Mouse (Mus musculus) liver, embryonic 11.5 days (tissue): ENCODE results near the gene Olfr111. TPM values are rescaled to one million over a fixed set of nuclear protein-coding genes. Genes with fewer than 3 reads are reported as not detected.

ENCODE experiments used
- ATAC-seq: fragments of 200-750 bp; cut with Nextera tagmentation; replicated peaks from 2 replicates; pipeline ENCODE4 v1.8.0; 2017; ENCODE audit warnings: moderate number of reproducible peaks, mild to moderate bottlenecking, moderate TSS enrichment, moderate library complexity; ENCODE audit not compliant: low FRiP score
- DNase-seq: peaks from one replicate; pipeline ENCODE4 v3.0.0-alpha.2; 2017; ENCODE audit warnings: low spot score
- H3K27ac ChIP-seq: fragments of 300-500 bp; sonication (generic); 2 replicates; pipeline ENCODE4 v1.5.1; 2014; ENCODE audit warnings: mild to moderate bottlenecking, low read depth, low read length, control low read depth
- H3K27me3 ChIP-seq: fragments of 300-500 bp; sonication (generic); replicated peaks from 2 replicates; pipeline ENCODE4 v1.6.1; 2014; ENCODE audit warnings: low read length, mixed read lengths; ENCODE audit not compliant: control insufficient read depth, insufficient read depth
- H3K36me3 ChIP-seq: fragments of 300-500 bp; sonication (generic); 2 replicates; pipeline ENCODE4 v1.6.1; 2014; ENCODE audit warnings: mild to moderate bottlenecking, low read length, moderate library complexity, mixed read lengths; ENCODE audit not compliant: control insufficient read depth, insufficient read depth
- H3K4me1 ChIP-seq: fragments of 300-500 bp; sonication (generic); replicated peaks from 2 replicates; pipeline ENCODE4 v1.6.1; 2014; ENCODE audit warnings: low read length, mixed read lengths; ENCODE audit not compliant: control insufficient read depth, insufficient read depth
- H3K4me2 ChIP-seq: fragments of 300-500 bp; sonication (generic); 2 replicates; pipeline ENCODE4 v1.6.1; 2014; ENCODE audit warnings: mild to moderate bottlenecking, control low read depth, moderate library complexity
- H3K4me3 ChIP-seq: fragments of 300-500 bp; sonication (generic); 2 replicates; pipeline ENCODE4 v1.5.1; 2014; ENCODE audit warnings: low read depth, low read length, control low read depth
- H3K9ac ChIP-seq: fragments of 300-500 bp; sonication (generic); 2 replicates; pipeline ENCODE4 v1.6.1; 2014; ENCODE audit warnings: low read depth, low read length, control low read depth
- H3K9me3 ChIP-seq: fragments of 300-500 bp; sonication (generic); 2 replicates; pipeline ENCODE4 v1.6.1; 2016; ENCODE audit warnings: low read length, inconsistent platforms, mixed read lengths; ENCODE audit not compliant: control insufficient read depth
- WGBS: fragments of 180-500 bp; shearing (Covaris S2); extraction: QIAGEN DNeasy Blood & Tissue Kit; methylation state at CpG from one replicate; pipeline ENCODE4 v1.1.7; 2014; 5-methylcytosine and 5-hydroxymethylcytosine counted together
- polyA plus RNA-seq: library from polyadenylated mRNA; unstranded; fragments of >200 nt; fragmentation: Nextera tagmentation; extraction: Ambion mirVana; gene quantifications from 2 replicates; pipeline ENCODE4 v1.2.1, GENCODE M21; 2014

Olfr111 gene
- polyA plus RNA-seq, 1 experiment from 2014 or later, result not detected

GRCm38 (mm10) chr17:37543800-37544435 lies 36.1 kb downstream of the Olfr111 start:
- H3K4me2 ChIP-seq, result no peak overlapping the region
- H3K4me3 ChIP-seq, result no peak overlapping the region
- H3K27ac ChIP-seq, result no peak overlapping the region
- 70% methylated on average over 3 of the region's 3 CpGs for WGBS
- no peaks in the 10 kb centered on the region for H3K4me1 ChIP-seq
- H3K27me3 ChIP-seq, result no peaks in the 10 kb centered on the region
- ATAC-seq (no peak), DNase-seq (no peak)
- H3K9ac ChIP-seq, result no peak overlapping the region
- H3K36me3 ChIP-seq, result no peaks in the 10 kb centered on the region
- H3K9me3 ChIP-seq, result no peaks in the 10 kb centered on the region

- 51% methylated on average over 1 of the region's 1 CpGs for WGBS
- no peak overlapping the region for H3K4me2 ChIP-seq
- no peak overlapping the region for H3K4me3 ChIP-seq
- H3K36me3 ChIP-seq, result no peaks in the 10 kb centered on the region
- H3K4me1 ChIP-seq, result no peaks in the 10 kb centered on the region
- H3K9ac ChIP-seq, result no peak overlapping the region
- H3K27me3 ChIP-seq, result no peaks in the 10 kb centered on the region
- no peak overlapping the region for H3K27ac ChIP-seq
- no peak for ATAC-seq
- DNase-seq, result no peak
- H3K9me3 ChIP-seq, result no peaks in the 10 kb centered on the region
Measured at GRCm38 (mm10) chr17:37558913-37559615, 51.2 kb downstream of the Olfr111 start.

GRCm38 (mm10) chr17:37569351-37569750 lies 61.5 kb downstream of the Olfr111 start, which contains the start of gene Olfr112:
Gene Olfr112 (minus strand): TSS chr17:37569451.
- Histone ChIP-seq H3K27ac (no peak within 1 kb of the TSS), H3K4me3 (no peak within 1 kb of the TSS), H3K4me2 (no peak within 1 kb of the TSS), H3K27me3 (no peaks in the 10 kb centered on the region), H3K9ac (no peak within 1 kb of the TSS), H3K36me3 (no peaks in the 10 kb centered on the region), H3K4me1 (no peaks in the 10 kb centered on the region), H3K9me3 (no peaks in the 10 kb centered on the region)
- ATAC-seq (no peak), DNase-seq (no peak)

- Histone ChIP-seq H3K4me2 (no peak within 1 kb of the TSS), H3K9me3 (no peaks in the 10 kb centered on the region), H3K27me3 (no peaks in the 10 kb centered on the region), H3K4me1 (no peaks in the 10 kb centered on the region), H3K27ac (no peak within 1 kb of the TSS), H3K36me3 (no peaks in the 10 kb centered on the region), H3K4me3 (no peak within 1 kb of the TSS), H3K9ac (no peak within 1 kb of the TSS)
- no peak for ATAC-seq
- no peak for DNase-seq
Measured at GRCm38 (mm10) chr17:37577563-37577962, 69.7 kb downstream of the Olfr111 start, which contains the start of gene Olfr113. Gene Olfr113 (minus strand): TSS chr17:37577663.

Other genes with a start within 250 kb of the Olfr111 start
- gene Olfr98, start 244.3 kb upstream of the Olfr111 start, polyA plus RNA-seq, result not detected in 2 replicates
- 1.4 and 1.9 TPM in 2 replicates for gene H2-M3, start 237.8 kb upstream of the Olfr111 start, polyA plus RNA-seq
- not detected in 2 replicates for gene Olfr99, start 224.6 kb upstream of the Olfr111 start, polyA plus RNA-seq
- gene Olfr101, start 203.7 kb upstream of the Olfr111 start, polyA plus RNA-seq, result not detected in 2 replicates
- gene Olfr102, start 191.0 kb upstream of the Olfr111 start, polyA plus RNA-seq, result not detected in 2 replicates
- gene Olfr103, start 168.3 kb upstream of the Olfr111 start, polyA plus RNA-seq, result not detected in 2 replicates
- gene Olfr104-ps, start 148.4 kb upstream of the Olfr111 start, polyA plus RNA-seq, result not detected in 2 replicates
- gene Olfr105-ps, start 129.0 kb upstream of the Olfr111 start, polyA plus RNA-seq, result not detected in 2 replicates
- gene Olfr106-ps, start 117.6 kb upstream of the Olfr111 start, polyA plus RNA-seq, result not detected in 2 replicates
- not detected in 2 replicates for gene Olfr107, start 108.8 kb upstream of the Olfr111 start, polyA plus RNA-seq
- gene Olfr108, start 62.5 kb upstream of the Olfr111 start, polyA plus RNA-seq, result not detected in 2 replicates
- not detected in 2 replicates for gene Olfr109, start 49.1 kb upstream of the Olfr111 start, polyA plus RNA-seq
- not detected in 2 replicates for gene H2-M2, start 24.5 kb upstream of the Olfr111 start, polyA plus RNA-seq
- gene Olfr110, start 15.6 kb upstream of the Olfr111 start, polyA plus RNA-seq, result not detected in 2 replicates
- not detected in 2 replicates for gene Olfr112, start 61.4 kb downstream of the Olfr111 start, polyA plus RNA-seq
- gene Olfr113, start 69.6 kb downstream of the Olfr111 start, polyA plus RNA-seq, result not detected in 2 replicates
- gene Olfr114, start 84.7 kb downstream of the Olfr111 start, polyA plus RNA-seq, result not detected in 2 replicates
- gene Olfr115, start 119.1 kb downstream of the Olfr111 start, polyA plus RNA-seq, result not detected in 2 replicates
- not detected in 2 replicates for gene Olfr116, start 119.2 kb downstream of the Olfr111 start, polyA plus RNA-seq
- not detected in 2 replicates for gene Olfr117, start 155.8 kb downstream of the Olfr111 start, polyA plus RNA-seq
- gene Olfr118, start 159.0 kb downstream of the Olfr111 start, polyA plus RNA-seq, result not detected in 2 replicates
- gene Olfr119, start 188.5 kb downstream of the Olfr111 start, polyA plus RNA-seq, result not detected in 2 replicates
- not detected in 2 replicates for gene Olfr120, start 213.8 kb downstream of the Olfr111 start, polyA plus RNA-seq
- gene Olfr121, start 240.8 kb downstream of the Olfr111 start, polyA plus RNA-seq, result not detected in 2 replicates